Mouse (Mus musculus) stomach, postnatal 0 days (tissue): ENCODE data around the gene Tenm4. TPM values are rescaled to one million over a fixed set of nuclear protein-coding genes. Genes with fewer than 3 reads are reported as not detected.
A peak's percentile ranks its signal among the peaks of the same experiment; 100 is the strongest.

Source experiments
- ATAC-seq: fragments of 200-750 bp; cut with Nextera tagmentation; 2 replicates; pipeline ENCODE4 v1.8.0; 2017; ENCODE audit not compliant: low FRiP score, low TSS enrichment
- DNase-seq: peaks from one replicate; pipeline ENCODE4 v3.0.0-alpha.2; 2016; ENCODE audit warnings: low spot score
- H3K27ac ChIP-seq: fragments of 300-500 bp; sonication (generic); replicated peaks from 2 replicates; pipeline ENCODE4 v1.5.1; 2014; ENCODE audit warnings: mild to moderate bottlenecking, control low read depth
- H3K27me3 ChIP-seq: fragments of 300-500 bp; sonication (generic); 2 replicates; pipeline ENCODE4 v1.6.1; 2014; ENCODE audit warnings: low read length; ENCODE audit not compliant: control insufficient read depth, insufficient read depth
- H3K36me3 ChIP-seq: fragments of 300-500 bp; sonication (generic); 2 replicates; pipeline ENCODE4 v1.6.1; 2014; ENCODE audit warnings: low read length, mixed read lengths; ENCODE audit not compliant: control insufficient read depth, insufficient read depth
- H3K4me1 ChIP-seq: fragments of 300-500 bp; sonication (generic); replicated peaks from 2 replicates; pipeline ENCODE4 v1.6.1; 2014; ENCODE audit warnings: antibody characterized with exemption; ENCODE audit not compliant: control insufficient read depth, insufficient read depth
- H3K4me2 ChIP-seq: fragments of 300-500 bp; sonication (generic); replicated peaks from 2 replicates; pipeline ENCODE4 v1.6.1; 2014; ENCODE audit warnings: low read depth, mild to moderate bottlenecking, control low read depth, moderate library complexity
- H3K4me3 ChIP-seq: fragments of 300-500 bp; sonication (generic); 2 replicates; pipeline ENCODE4 v1.5.1; 2014; ENCODE audit warnings: low read depth, low read length, control low read depth
- H3K9ac ChIP-seq: fragments of 300-500 bp; sonication (generic); 2 replicates; pipeline ENCODE4 v1.6.1; 2014; ENCODE audit warnings: mild to moderate bottlenecking, low read length, control low read depth, mixed read lengths
- H3K9me3 ChIP-seq: fragments of 300-500 bp; sonication (generic); 2 replicates; pipeline ENCODE4 v1.6.1; 2016; ENCODE audit warnings: low read length; ENCODE audit not compliant: control insufficient read depth
- CTCF ChIP-seq: IDR thresholded peaks from 2 replicates; pipeline ENCODE4 v1.5.1; 2016; ENCODE audit warnings: antibody characterized with exemption, low read depth, mild to moderate bottlenecking, moderate library complexity
- EP300 ChIP-seq: optimal IDR thresholded peaks from 2 replicates; pipeline ENCODE3; 2016; ENCODE audit warnings: antibody characterized with exemption
- WGBS: fragments of 180-500 bp; shearing (Covaris S2); extraction: QIAGEN DNeasy Blood & Tissue Kit; methylation state at CpG from one replicate; pipeline ENCODE4 v1.1.7; 2014; 5-methylcytosine and 5-hydroxymethylcytosine counted together
- polyA plus RNA-seq: library from polyadenylated mRNA; unstranded; fragments of >200 nt; fragmentation: Nextera tagmentation; extraction: Ambion mirVana; gene quantifications from 2 replicates; pipeline ENCODE4 v1.2.1, GENCODE M21; 2015

Tenm4 gene
- polyA plus RNA-seq, 1 experiment from 2014 or later = 7.2 TPM

DNA sequence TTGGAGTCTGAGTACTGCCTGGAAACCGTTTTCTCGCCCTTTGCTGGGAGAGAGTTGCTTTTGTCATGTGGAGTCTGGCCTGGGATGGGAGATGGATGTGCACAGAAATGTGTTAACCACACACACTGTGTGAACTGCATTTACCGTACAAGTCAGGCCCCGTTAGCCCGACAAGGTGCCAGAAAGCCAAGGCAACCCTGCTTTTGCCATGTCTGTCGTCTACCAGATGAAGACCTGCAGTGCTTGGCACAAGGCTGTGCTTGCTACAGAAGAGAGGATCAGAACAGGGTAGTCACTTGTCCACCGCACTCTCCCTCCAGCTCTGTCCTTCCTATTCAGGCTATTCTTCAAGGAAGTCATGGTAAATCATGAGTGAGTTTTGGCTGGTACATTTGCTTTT lies 492.3 kb downstream of the Tenm4 start:
- 64% methylated on average over 7 of the region's 7 CpGs for WGBS
- ATAC-seq (no peak), DNase-seq (no peak)
- TF ChIP-seq EP300 (no peak), CTCF (no peak)
- Histone ChIP-seq H3K9me3 (no peaks in the 10 kb centered on the region), H3K4me3 (no peak overlapping the region), H3K4me2 (no peak overlapping the region), H3K27ac (0 out of 2 replicates have a peak overlapping the region, but pooled peaks have one; percentile 18), H3K9ac (no peak overlapping the region), H3K36me3 (no peaks in the 10 kb centered on the region), H3K27me3 (no peaks in the 10 kb centered on the region), H3K4me1 (0 out of 2 replicates have a peak, but pooled peaks cover 2% of the 10 kb centered on the region)

DNA sequence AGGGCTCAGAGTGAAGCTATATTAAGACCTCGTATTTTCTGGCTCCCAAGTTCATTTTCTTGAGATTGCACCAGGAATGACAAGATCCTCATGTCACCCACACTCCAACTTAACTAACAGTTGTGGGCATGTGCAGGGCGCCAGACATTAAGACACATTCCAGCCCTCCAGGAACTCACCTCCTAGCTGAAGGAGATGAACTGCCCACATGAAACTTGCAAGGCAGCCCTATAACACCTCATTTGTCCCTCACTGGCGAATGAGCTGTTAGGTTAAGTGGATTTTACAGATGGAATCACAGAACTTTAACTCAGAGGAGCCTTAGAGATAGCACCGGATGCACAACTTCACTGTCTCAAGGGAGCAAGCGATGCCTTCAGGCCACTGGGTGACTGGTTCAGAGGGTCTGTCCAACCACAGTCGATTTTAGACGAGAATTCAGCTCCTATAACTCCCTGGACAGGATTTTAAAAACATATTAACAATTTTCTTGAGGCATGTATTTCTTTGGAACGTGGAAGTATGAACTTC lies 495.4 kb downstream of the Tenm4 start:
- whole genome bisulfite sequencing = 75% methylated on average over 8 of the region's 8 CpGs
- H3K27ac ChIP-seq = no peak overlapping the region

DNA sequence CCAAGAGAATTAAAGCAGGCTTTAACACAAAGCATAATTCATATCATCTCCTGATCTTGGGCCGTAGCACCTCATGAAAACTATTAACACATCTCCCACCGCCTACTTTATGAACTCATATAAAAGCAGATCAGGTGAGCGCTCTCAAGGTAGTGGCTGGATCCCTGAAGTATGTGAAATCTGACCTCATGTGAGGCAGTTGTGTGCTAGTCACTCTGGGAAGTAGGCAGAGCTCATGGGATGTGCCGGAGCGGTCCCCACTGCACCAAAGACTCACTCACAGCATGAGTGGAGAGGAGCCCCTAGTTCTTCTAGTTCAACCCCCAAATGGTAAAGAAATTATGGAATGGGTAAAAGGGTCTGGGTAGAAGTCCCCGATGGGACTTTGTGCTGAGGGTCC lies 496.6 kb downstream of the Tenm4 start:
- H3K9me3 ChIP-seq = no peaks in the 10 kb centered on the region

More for the DNA sequence above, 495.4 kb downstream of the Tenm4 start:
- Histone ChIP-seq H3K36me3 (no peaks in the 10 kb centered on the region), H3K4me2 (no peak overlapping the region), H3K9ac (no peak overlapping the region), H3K27me3 (no peaks in the 10 kb centered on the region), H3K4me1 (no peaks in the 10 kb centered on the region), H3K4me3 (no peak overlapping the region), H3K9me3 (no peaks in the 10 kb centered on the region)
- no peak for DNase-seq
- no peak for ATAC-seq
- TF ChIP-seq CTCF (no peak), EP300 (no peak)

DNA sequence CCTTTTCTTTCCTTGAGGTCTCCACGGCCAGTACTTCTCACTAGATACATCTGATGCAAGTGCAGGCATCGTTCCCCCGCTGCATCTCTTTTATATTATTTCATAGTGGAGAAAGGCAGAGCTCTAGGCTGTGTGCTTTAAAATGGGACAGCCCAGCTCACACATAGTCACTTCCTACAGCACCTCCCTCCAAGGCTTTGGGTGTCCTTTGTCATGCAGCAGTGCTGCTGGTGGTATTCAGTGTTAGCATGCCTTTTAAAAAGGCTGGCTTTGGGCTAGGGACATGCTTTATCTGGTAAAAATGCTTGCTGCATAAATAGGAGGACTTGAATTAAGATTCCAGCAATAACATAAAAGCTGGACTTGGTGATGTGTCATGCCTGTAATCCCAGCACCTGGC lies 499.0 kb downstream of the Tenm4 start:
- DNase-seq = no peak
- 79% methylated on average over 3 of the region's 3 CpGs for WGBS
- TF ChIP-seq EP300 = no peak
- no peak for TF ChIP-seq CTCF

More for the DNA sequence above, 496.6 kb downstream of the Tenm4 start:
- Histone ChIP-seq H3K4me3 (no peak overlapping the region), H3K9ac (no peak overlapping the region), H3K36me3 (no peaks in the 10 kb centered on the region), H3K4me1 (no peaks in the 10 kb centered on the region), H3K4me2 (no peak overlapping the region), H3K27me3 (no peaks in the 10 kb centered on the region), H3K27ac (no peak overlapping the region)
- ATAC-seq (no peak), DNase-seq (no peak)
- 90% methylated on average over 6 of the region's 6 CpGs for WGBS
- no peak for TF ChIP-seq EP300
- TF ChIP-seq CTCF = no peak

DNA sequence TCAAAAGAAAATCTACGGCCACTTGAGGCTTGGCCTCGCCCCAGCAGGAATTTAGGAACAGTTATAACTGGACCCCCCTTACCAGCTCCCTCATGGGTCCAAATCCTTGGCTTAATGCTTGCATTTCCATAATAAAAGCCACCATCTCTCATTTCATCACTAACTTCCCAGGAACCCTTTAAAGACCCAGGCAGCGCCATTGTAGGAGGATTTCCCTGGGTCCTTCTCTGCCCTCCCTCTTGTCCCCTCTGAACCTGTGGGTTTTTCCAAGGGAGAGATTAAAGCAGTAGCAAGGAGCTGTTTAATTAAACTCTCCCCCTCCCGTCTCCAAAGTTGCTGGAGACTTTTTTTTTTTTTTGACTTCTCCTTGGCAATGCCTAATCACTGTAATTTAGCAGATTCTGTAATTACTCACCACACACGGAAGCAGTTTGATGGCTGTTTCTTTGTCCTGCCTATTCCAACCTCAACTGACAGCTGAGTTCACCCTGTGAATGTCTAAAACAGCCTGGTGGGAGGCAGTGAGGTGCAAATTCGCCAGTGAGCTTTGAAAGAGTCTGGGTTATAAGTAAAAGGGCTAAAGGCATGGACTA lies 501.4 kb downstream of the Tenm4 start:
- Histone ChIP-seq H3K4me2 (no peak overlapping the region), H3K9me3 (no peaks in the 10 kb centered on the region), H3K4me1 (no peaks in the 10 kb centered on the region), H3K27me3 (no peaks in the 10 kb centered on the region), H3K9ac (no peak overlapping the region), H3K36me3 (no peaks in the 10 kb centered on the region), H3K4me3 (no peak overlapping the region), H3K27ac (no peak overlapping the region)
- ATAC-seq = no peak
- no peak for DNase-seq
- TF ChIP-seq EP300 (no peak), CTCF (no peak)
- WGBS = 41% methylated on average over 6 of the region's 6 CpGs

More for the DNA sequence above, 499.0 kb downstream of the Tenm4 start:
- Histone ChIP-seq H3K4me2 (no peak overlapping the region), H3K9ac (no peak overlapping the region), H3K27ac (no peak overlapping the region), H3K27me3 (no peaks in the 10 kb centered on the region), H3K4me1 (no peaks in the 10 kb centered on the region), H3K9me3 (no peaks in the 10 kb centered on the region), H3K36me3 (no peaks in the 10 kb centered on the region), H3K4me3 (no peak overlapping the region)
- no peak for ATAC-seq

DNA sequence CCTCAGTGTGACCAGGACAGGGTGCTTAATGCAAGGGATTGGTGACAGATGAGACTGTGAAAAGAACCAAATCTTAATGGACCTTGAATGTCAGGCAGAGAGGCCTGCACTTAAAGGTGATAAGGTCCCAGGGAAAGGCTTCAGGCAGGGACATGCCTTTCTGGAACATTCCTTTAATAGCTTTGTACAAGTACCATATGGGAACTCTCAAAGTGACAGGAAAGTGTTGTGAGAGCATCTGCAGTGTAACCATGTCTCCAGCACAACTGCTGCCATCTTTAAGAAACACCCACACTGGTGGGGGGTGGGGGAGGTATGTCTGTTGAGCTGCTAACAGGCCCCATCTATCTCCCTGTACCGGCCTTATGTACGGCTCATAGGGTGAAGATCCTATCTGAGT lies 506.0 kb downstream of the Tenm4 start:
- ATAC-seq = no peak
- Histone ChIP-seq H3K36me3 (no peaks in the 10 kb centered on the region), H3K4me1 (no peaks in the 10 kb centered on the region), H3K4me3 (no peak overlapping the region), H3K27me3 (no peaks in the 10 kb centered on the region), H3K27ac (no peak overlapping the region), H3K9ac (no peak overlapping the region), H3K9me3 (no peaks in the 10 kb centered on the region), H3K4me2 (no peak overlapping the region)
- WGBS = 61% methylated on average over 2 of the region's 2 CpGs
- TF ChIP-seq EP300 = no peak
- TF ChIP-seq CTCF = no peak
- no peak for DNase-seq
